Mouse (Mus musculus) hindbrain, embryonic 15.5 days (tissue): ENCODE data around the gene Cdkal1. TPM values are rescaled to one million over a fixed set of nuclear protein-coding genes. Genes with fewer than 3 reads are reported as not detected.

Experiments
- ATAC-seq: fragments of 200-750 bp; cut with Nextera tagmentation; 2 replicates; pipeline ENCODE4 v1.8.0; 2017; ENCODE audit warnings: low read depth, moderate number of reproducible peaks, moderate TSS enrichment; ENCODE audit not compliant: low FRiP score
- H3K27ac ChIP-seq: fragments of 300-500 bp; sonication (generic); replicated peaks from 2 replicates; pipeline ENCODE4 v1.5.1; 2015; ENCODE audit warnings: mild to moderate bottlenecking, inconsistent platforms
- H3K27me3 ChIP-seq: fragments of 300-500 bp; sonication (generic); 2 replicates; pipeline ENCODE4 v1.6.1; 2015; ENCODE audit warnings: control low read depth, inconsistent platforms
- H3K36me3 ChIP-seq: fragments of 300-500 bp; sonication (generic); 2 replicates; pipeline ENCODE4 v1.6.1; 2015; ENCODE audit warnings: control low read depth, inconsistent platforms
- H3K4me1 ChIP-seq: fragments of 300-500 bp; sonication (generic); replicated peaks from 2 replicates; pipeline ENCODE4 v1.6.1; 2015; ENCODE audit warnings: control low read depth, inconsistent platforms
- H3K4me2 ChIP-seq: fragments of 300-500 bp; sonication (generic); 2 replicates; pipeline ENCODE4 v1.6.1; 2015; ENCODE audit warnings: moderate library complexity, mild to moderate bottlenecking, inconsistent platforms
- H3K4me3 ChIP-seq: fragments of 300-500 bp; sonication (generic); 2 replicates; pipeline ENCODE4 v1.5.1; 2015; ENCODE audit warnings: mild to moderate bottlenecking, inconsistent platforms
- H3K9ac ChIP-seq: fragments of 300-500 bp; sonication (generic); 2 replicates; pipeline ENCODE4 v1.6.1; 2015; ENCODE audit warnings: inconsistent platforms
- H3K9me3 ChIP-seq: fragments of 300-500 bp; sonication (generic); 2 replicates; pipeline ENCODE4 v1.6.1; 2016; ENCODE audit warnings: control low read depth, inconsistent platforms
- WGBS: fragments of 180-500 bp; shearing (Covaris S2); methylation state at CpG from one replicate; pipeline ENCODE4 v1.1.7; 2015; 5-methylcytosine and 5-hydroxymethylcytosine counted together
- polyA plus RNA-seq: library from polyadenylated mRNA; unstranded; fragments of >200 nt; fragmentation: Nextera tagmentation; extraction: Ambion mirVana; gene quantifications from 2 replicates; pipeline ENCODE4 v1.2.1, GENCODE M21; 2015

Cdkal1 gene
- polyA plus RNA-seq, 1 experiment from 2014 or later: 20.2 TPM

DNA sequence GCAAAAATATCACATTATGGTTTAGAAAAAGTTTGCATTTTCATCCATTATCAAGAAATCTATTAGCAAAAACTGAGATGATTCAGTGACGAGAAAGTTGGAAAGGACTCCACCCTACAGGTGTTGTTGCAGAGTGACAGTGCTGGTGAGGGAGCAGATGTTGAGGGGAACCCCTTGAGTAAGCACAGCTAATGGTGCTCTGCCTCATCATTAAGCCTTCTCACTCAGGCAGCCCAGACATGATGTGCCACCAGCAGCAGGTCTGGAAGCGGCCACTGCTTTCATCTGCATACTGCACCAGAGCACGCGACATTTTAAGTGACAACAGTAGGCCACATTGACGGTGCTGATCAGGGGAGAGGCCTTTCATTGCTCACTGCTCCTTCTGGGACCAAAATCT is 264.8 kb downstream of the Cdkal1 start:
- Histone ChIP-seq H3K27ac (no peak overlapping the region), H3K36me3 (no peaks in the 10 kb centered on the region; the same call in 1 of the 2 replicates), H3K4me1 (no peaks in the 10 kb centered on the region; the same call in 1 of the 2 replicates), H3K4me3 (no peak overlapping the region), H3K9me3 (peaks cover 4% of the 10 kb centered on the region; the same call in 1 of the 2 replicates), H3K9ac (no peak overlapping the region), H3K27me3 (no peaks in the 10 kb centered on the region), H3K4me2 (no peak overlapping the region)
- 72% methylated on average over 5 of the region's 5 CpGs for WGBS
- ATAC-seq: no peak

DNA sequence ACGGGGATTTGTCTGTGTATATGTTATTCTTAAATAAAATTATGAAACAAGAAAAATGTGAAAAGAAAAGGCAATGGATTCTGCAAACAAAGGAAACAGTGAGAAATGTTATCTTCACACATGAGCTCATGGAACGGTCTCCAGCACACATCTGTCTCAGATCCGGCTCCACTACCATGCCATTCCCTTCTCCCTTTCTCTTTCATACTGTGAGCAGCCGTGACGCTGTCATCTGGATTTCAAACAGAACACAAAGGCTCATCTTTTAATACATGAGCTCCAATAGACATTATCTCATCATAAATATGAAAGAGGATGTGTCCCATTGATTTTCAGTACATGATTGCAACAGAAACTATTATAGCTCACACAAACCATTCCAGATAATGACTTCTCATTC is 265.3 kb downstream of the Cdkal1 start:
- no peaks in the 10 kb centered on the region for H3K27me3 ChIP-seq
- WGBS: 61% methylated on average over 5 of the region's 5 CpGs
- H3K9me3 ChIP-seq: peaks cover 4% of the 10 kb centered on the region; the same call in 1 of the 2 replicates
- no peak overlapping the region for H3K4me2 ChIP-seq
- H3K4me1 ChIP-seq: no peaks in the 10 kb centered on the region; the same call in 1 of the 2 replicates
- H3K4me3 ChIP-seq: no peak overlapping the region
- H3K27ac ChIP-seq: 0 out of 2 replicates have a peak overlapping the region, but pooled peaks have one; percentile 34
- no peaks in the 10 kb centered on the region; the same call in 1 of the 2 replicates for H3K36me3 ChIP-seq
- no peak overlapping the region for H3K9ac ChIP-seq
- ATAC-seq: no peak

DNA sequence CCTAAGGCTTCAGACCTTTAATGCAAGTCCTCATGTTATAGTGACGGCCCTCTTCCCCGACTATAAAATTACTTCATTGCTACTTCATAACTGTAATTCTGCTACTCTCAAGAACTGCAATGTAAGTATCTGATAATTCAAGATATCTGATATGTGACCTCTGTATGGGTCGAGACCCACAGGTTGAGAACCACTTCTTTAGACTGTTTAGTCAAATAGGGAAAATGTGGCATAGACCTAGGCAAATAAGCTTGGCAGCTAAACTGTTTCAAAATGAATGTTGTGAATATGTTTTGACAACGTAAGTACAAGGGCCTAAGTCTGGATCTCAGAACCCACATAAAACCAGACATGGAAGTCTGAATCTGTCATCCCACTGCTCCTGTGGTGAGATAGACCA is 266.8 kb downstream of the Cdkal1 start:
- Histone ChIP-seq H3K36me3 (no peaks in the 10 kb centered on the region; the same call in 1 of the 2 replicates), H3K27me3 (no peaks in the 10 kb centered on the region), H3K27ac (no peak overlapping the region), H3K4me2 (no peak overlapping the region), H3K4me3 (no peak overlapping the region), H3K4me1 (no peaks in the 10 kb centered on the region; the same call in 1 of the 2 replicates), H3K9ac (no peak overlapping the region), H3K9me3 (peaks cover 4% of the 10 kb centered on the region; the same call in 1 of the 2 replicates)
- 97% methylated on average over 4 of the region's 4 CpGs for WGBS
- ATAC-seq: no peak

DNA sequence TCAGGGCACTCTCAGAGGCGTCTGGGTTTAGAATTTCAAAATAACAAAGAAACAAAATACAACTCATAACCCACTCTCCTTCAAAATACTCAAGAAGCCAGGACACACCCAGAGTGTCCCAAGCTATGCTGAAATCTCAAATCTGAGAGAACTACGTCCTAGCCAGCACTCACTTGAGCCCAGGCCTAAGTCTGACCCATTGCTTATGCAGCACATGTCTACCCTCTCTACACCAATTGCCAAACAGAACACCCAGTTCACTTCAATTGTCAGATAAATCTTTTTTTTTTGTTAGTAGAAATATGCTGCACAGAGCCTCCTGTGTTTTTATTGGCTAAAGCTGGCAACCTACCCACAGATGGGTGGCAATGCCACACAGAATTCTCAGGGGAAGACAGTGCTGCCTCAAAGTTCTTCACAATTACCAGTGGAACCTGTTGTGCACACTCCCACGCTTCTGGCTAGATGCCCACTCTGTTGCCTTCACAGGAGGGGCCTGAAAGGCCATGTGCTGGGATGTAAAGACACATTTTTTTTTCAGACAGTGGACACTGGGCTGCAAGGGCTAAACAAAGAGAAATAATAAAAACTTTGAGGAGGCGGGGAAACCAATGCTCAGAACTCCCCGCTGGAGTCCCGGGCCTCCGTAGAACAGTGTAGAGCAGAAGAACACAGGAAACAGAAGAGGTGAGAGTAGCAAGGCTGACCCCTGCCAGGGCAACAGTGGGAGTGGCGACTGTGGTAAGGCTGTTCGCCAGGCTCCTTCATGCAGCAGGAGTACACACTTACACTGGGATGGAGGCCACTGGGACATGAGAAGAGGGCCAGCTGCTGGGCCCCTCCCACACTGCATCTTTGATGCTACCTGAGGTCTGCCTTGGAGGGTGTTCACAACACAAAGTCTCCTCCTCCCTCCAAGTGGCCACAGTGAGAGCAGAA is 273.4 kb downstream of the Cdkal1 start:
- H3K4me2 ChIP-seq: no peak overlapping the region
- H3K4me1 ChIP-seq: no peaks in the 10 kb centered on the region
- H3K4me3 ChIP-seq: no peak overlapping the region
- no peaks in the 10 kb centered on the region for H3K27me3 ChIP-seq
- H3K9ac ChIP-seq: no peak overlapping the region
- H3K36me3 ChIP-seq: no peaks in the 10 kb centered on the region
- H3K27ac ChIP-seq: no peak overlapping the region
- 65% methylated on average over 9 of the region's 9 CpGs for WGBS
- peak; percentile 23; the same call in 1 of the 2 replicates for ATAC-seq
- no peaks in the 10 kb centered on the region for H3K9me3 ChIP-seq

DNA sequence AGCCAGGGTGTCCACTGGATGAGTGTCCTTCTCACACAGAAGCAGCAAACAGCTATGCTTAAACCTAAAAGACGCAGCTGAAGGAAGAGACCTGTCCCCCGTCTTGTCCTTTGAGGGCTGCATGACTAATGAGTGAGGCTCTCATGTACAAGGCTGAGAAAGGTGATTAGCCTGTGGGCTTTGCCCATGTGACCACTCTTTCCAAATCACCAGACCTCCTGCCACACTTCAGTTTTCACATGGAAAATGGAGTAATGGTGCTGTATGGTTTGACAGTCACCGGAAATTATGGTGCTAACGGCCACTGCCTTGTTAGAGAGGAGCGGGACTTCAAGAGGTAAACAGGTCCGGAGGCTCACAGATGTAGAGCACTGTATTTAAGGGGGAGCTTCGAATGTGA is 274.7 kb downstream of the Cdkal1 start:
- H3K4me3 ChIP-seq: no peak overlapping the region
- ATAC-seq: no peak
- no peaks in the 10 kb centered on the region for H3K27me3 ChIP-seq
- no peaks in the 10 kb centered on the region for H3K4me1 ChIP-seq
- H3K4me2 ChIP-seq: no peak overlapping the region
- H3K27ac ChIP-seq: no peak overlapping the region
- 85% methylated on average over 7 of the region's 7 CpGs for WGBS
- no peak overlapping the region for H3K9ac ChIP-seq
- no peaks in the 10 kb centered on the region for H3K9me3 ChIP-seq
- H3K36me3 ChIP-seq: no peaks in the 10 kb centered on the region

DNA sequence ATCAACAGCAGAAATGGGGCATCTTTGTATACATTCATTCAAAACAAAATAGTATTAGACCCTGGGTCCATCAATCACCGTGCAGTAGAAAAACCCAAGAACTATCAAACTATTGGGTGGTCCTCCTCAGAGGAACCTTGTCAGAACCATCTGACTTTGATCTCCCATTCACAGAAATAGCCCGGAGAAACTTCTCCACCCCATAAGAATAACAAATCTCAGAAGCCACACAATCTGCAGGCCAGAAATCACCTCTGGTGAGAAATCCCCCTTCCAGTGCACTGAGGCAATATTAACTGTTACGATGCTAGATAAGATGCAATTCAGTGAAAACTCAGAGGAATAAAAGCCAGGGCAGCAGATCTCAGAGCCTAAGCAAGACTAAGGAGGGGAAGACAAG is 275.5 kb downstream of the Cdkal1 start:
- WGBS: 78% methylated on average over 3 of the region's 3 CpGs

DNA sequence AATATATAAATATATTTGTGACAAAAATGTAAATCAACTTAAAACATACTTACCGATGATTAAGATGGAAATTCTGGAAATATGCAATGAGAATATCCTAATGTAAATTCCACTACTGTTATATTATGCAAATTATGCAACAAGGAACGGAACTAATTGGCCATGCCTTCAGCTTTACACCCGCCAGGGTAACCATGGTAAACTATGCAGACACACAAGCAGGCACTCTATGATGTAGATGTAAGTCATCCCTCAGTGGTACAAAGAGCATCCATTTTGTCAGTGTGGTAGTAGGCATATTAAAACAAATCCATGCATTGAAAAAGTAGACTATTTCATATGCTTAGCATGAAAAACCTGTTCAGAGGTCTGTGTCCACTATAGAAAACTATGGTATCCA is 276.9 kb downstream of the Cdkal1 start:
- Histone ChIP-seq H3K9me3 (no peaks in the 10 kb centered on the region), H3K4me3 (no peak overlapping the region), H3K9ac (no peak overlapping the region), H3K27me3 (no peaks in the 10 kb centered on the region), H3K36me3 (no peaks in the 10 kb centered on the region), H3K27ac (no peak overlapping the region), H3K4me1 (no peaks in the 10 kb centered on the region), H3K4me2 (no peak overlapping the region)
- WGBS: 55% methylated on average over 3 of the region's 3 CpGs
- no peak for ATAC-seq

More for the DNA sequence above, 275.5 kb downstream of the Cdkal1 start:
- no peak overlapping the region for H3K27ac ChIP-seq
- no peaks in the 10 kb centered on the region for H3K4me1 ChIP-seq
- no peak overlapping the region for H3K4me2 ChIP-seq
- H3K4me3 ChIP-seq: no peak overlapping the region
- H3K9me3 ChIP-seq: no peaks in the 10 kb centered on the region
- ATAC-seq: no peak
- no peaks in the 10 kb centered on the region for H3K36me3 ChIP-seq
- no peaks in the 10 kb centered on the region for H3K27me3 ChIP-seq
- H3K9ac ChIP-seq: no peak overlapping the region

DNA sequence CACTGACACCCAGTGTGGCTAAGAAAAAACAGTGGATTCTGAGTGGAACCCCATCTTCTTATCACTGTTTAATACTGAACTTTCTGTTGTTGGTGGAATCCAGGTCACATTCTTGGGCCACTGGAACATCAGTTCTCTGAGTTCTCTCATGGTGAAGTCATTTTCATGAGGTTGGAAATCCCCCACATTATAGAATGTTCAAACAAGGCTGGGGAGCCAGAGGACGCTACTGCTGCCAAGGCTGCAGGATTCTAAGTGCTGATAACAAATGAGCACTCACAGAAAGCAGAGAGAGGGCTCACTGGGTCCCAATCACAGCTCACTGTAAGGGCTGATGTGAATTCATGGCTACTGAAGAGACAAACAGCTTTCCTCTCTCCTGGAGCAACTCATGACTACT is 280.7 kb downstream of the Cdkal1 start:
- Histone ChIP-seq H3K36me3 (no peaks in the 10 kb centered on the region), H3K4me1 (no peaks in the 10 kb centered on the region), H3K27me3 (no peaks in the 10 kb centered on the region), H3K4me3 (no peak overlapping the region), H3K9me3 (no peaks in the 10 kb centered on the region), H3K9ac (no peak overlapping the region), H3K4me2 (no peak overlapping the region), H3K27ac (no peak overlapping the region)
- 59% methylated on average over 1 of the region's 1 CpGs for WGBS
- no peak for ATAC-seq

DNA sequence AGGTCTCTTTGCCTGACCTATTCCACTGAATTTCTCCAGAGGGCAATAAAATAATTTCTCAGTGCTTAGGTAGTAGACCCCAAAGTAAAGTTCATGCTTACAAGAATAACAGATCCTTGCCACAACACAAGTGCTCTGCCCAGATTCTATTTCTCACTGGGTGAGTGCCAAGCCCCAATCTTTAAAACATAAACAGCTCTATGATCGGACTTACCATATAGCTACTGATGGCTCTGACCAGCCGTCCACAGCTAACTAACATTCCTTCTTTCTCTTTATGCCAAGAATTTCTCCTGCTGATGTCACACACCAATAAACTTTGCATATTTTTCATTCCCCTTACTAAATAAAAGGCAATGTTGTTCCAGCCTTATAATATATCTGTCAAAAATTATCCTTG is 283.0 kb downstream of the Cdkal1 start:
- H3K4me2 ChIP-seq: no peak overlapping the region
- H3K27ac ChIP-seq: no peak overlapping the region
- no peaks in the 10 kb centered on the region for H3K9me3 ChIP-seq
- H3K4me1 ChIP-seq: no peaks in the 10 kb centered on the region
- ATAC-seq: no peak
- H3K9ac ChIP-seq: no peak overlapping the region
- no peaks in the 10 kb centered on the region for H3K36me3 ChIP-seq
- H3K4me3 ChIP-seq: no peak overlapping the region
- 81% methylated on average over 2 of the region's 2 CpGs for WGBS
- no peaks in the 10 kb centered on the region for H3K27me3 ChIP-seq

DNA sequence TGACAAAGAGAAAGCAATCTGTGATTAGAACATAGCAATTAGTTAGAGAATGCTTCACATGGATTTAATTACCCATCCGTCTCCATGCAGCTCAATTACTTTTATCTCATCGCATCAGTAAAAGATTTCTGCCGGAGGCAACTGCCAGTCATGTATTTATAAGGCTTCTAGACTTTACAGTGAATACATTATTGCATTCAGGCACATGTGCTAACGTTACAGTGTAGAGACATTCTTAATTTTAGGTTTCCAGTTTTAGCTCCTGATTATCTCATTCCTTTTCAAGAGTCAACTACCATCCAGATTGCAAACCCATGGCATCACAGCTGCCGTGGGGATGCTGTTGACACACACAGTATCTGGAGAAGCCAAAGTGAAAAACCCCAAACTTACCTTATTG is 289.8 kb downstream of the Cdkal1 start:
- Histone ChIP-seq H3K4me2 (no peak overlapping the region), H3K27ac (no peak overlapping the region; the same call in 1 of the 2 replicates), H3K9me3 (no peaks in the 10 kb centered on the region), H3K9ac (no peak overlapping the region), H3K4me1 (peaks cover 5% of the 10 kb centered on the region; the same call in 1 of the 2 replicates), H3K4me3 (no peak overlapping the region), H3K36me3 (no peaks in the 10 kb centered on the region), H3K27me3 (no peaks in the 10 kb centered on the region)
- WGBS: 45% methylated on average over 5 of the region's 5 CpGs
- no peak; the same call in 1 of the 2 replicates for ATAC-seq

DNA sequence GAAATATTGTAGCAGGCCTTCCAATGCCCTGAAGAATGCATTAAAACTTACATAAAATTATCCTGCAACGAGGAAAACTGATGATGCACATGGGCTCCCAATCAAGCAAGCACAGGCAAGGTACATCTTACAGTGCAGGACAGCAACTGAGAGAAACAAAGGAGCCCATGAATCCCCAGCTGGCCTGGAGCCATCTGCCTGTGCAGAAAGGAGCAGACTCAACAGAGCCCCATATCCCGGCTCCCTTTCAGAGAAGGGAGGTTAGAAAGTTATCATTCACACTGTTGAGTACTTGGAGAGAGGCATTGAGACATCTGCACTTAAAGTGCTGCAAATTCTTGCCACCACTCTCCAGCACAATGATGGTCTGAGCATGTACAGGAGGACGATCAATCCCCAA is 296.3 kb downstream of the Cdkal1 start:
- no peaks in the 10 kb centered on the region for H3K27me3 ChIP-seq
- H3K36me3 ChIP-seq: no peaks in the 10 kb centered on the region
- WGBS: 49% methylated on average over 3 of the region's 3 CpGs
- no peak overlapping the region for H3K9ac ChIP-seq
- no peaks in the 10 kb centered on the region for H3K9me3 ChIP-seq
- H3K4me3 ChIP-seq: no peak overlapping the region
- no peak overlapping the region for H3K27ac ChIP-seq
- peaks cover 9% of the 10 kb centered on the region; the same call in 1 of the 2 replicates for H3K4me1 ChIP-seq
- ATAC-seq: no peak
- H3K4me2 ChIP-seq: no peak overlapping the region

DNA sequence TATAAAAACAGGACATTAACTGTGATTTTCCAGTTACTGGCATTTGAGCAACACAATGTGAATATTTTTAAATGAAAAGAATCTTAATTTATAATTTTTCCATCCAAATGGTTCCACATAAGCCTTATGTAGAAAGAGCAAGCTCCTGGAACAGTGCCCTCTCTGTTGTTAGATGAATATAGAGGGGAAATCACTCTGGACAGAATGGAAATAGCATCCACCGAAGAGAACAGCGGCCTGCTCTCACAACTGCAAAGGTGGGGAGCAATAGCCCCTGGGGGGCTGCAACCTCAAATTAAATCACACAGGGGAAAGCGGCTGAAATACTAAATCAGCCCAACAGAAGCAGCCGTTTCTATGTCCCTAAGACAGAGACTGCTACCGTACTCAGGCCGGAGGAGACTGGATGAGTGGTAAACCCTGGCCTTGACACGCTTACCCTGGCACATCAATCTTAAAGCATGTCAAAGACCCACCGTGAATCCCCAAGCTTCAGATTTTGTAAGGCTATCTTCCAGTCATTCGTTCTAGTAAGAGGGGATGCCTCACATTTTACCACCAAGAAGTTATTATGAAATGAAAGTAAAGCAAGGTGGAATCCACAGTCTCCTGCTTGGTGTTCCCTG is 300.2 kb downstream of the Cdkal1 start:
- 55% methylated on average over 9 of the region's 9 CpGs for WGBS
- Histone ChIP-seq H3K27ac (no peak overlapping the region; the same call in 1 of the 2 replicates), H3K4me3 (no peak overlapping the region), H3K4me1 (peaks cover 9% of the 10 kb centered on the region; the same call in 1 of the 2 replicates), H3K4me2 (no peak overlapping the region), H3K27me3 (no peaks in the 10 kb centered on the region), H3K36me3 (no peaks in the 10 kb centered on the region), H3K9me3 (no peaks in the 10 kb centered on the region), H3K9ac (no peak overlapping the region)
- ATAC-seq: no peak
